Mouse (Mus musculus) hindbrain, embryonic 15.5 days (tissue): Measurements from ENCODE around the gene Gtf2i. TPM values are rescaled to one million over a fixed set of nuclear protein-coding genes. Genes with fewer than 3 reads are reported as not detected.
"Not testable (repeated sequence)": the region's sequence is repeated elsewhere in the genome, so short reads cannot be mapped to it uniquely, and the experiment has no call there.

ENCODE experiments used
- ATAC-seq: fragments of 200-750 bp; cut with Nextera tagmentation; 2 replicates; pipeline ENCODE4 v1.8.0; 2017; ENCODE audit warnings: low read depth, moderate number of reproducible peaks, moderate TSS enrichment; ENCODE audit not compliant: low FRiP score
- H3K27ac ChIP-seq: fragments of 300-500 bp; sonication (generic); replicated peaks from 2 replicates; pipeline ENCODE4 v1.5.1; 2015; ENCODE audit warnings: mild to moderate bottlenecking, inconsistent platforms
- H3K27me3 ChIP-seq: fragments of 300-500 bp; sonication (generic); 2 replicates; pipeline ENCODE4 v1.6.1; 2015; ENCODE audit warnings: control low read depth, inconsistent platforms
- H3K36me3 ChIP-seq: fragments of 300-500 bp; sonication (generic); 2 replicates; pipeline ENCODE4 v1.6.1; 2015; ENCODE audit warnings: control low read depth, inconsistent platforms
- H3K4me1 ChIP-seq: fragments of 300-500 bp; sonication (generic); replicated peaks from 2 replicates; pipeline ENCODE4 v1.6.1; 2015; ENCODE audit warnings: control low read depth, inconsistent platforms
- H3K4me2 ChIP-seq: fragments of 300-500 bp; sonication (generic); 2 replicates; pipeline ENCODE4 v1.6.1; 2015; ENCODE audit warnings: moderate library complexity, mild to moderate bottlenecking, inconsistent platforms
- H3K4me3 ChIP-seq: fragments of 300-500 bp; sonication (generic); 2 replicates; pipeline ENCODE4 v1.5.1; 2015; ENCODE audit warnings: mild to moderate bottlenecking, inconsistent platforms
- H3K9ac ChIP-seq: fragments of 300-500 bp; sonication (generic); 2 replicates; pipeline ENCODE4 v1.6.1; 2015; ENCODE audit warnings: inconsistent platforms
- H3K9me3 ChIP-seq: fragments of 300-500 bp; sonication (generic); 2 replicates; pipeline ENCODE4 v1.6.1; 2016; ENCODE audit warnings: control low read depth, inconsistent platforms
- WGBS: fragments of 180-500 bp; shearing (Covaris S2); methylation state at CpG from one replicate; pipeline ENCODE4 v1.1.7; 2015; 5-methylcytosine and 5-hydroxymethylcytosine counted together
- polyA plus RNA-seq: library from polyadenylated mRNA; unstranded; fragments of >200 nt; fragmentation: Nextera tagmentation; extraction: Ambion mirVana; gene quantifications from 2 replicates; pipeline ENCODE4 v1.2.1, GENCODE M21; 2015

Gtf2i gene
- 145 and 150 TPM in 2 replicates for polyA plus RNA-seq

GRCm38 (mm10) chr5:134314688-134315622, at the start of gene Gtf2i:
TSS of gene Gtf2i (minus strand) at chr5:134314760.
- no peaks in the 10 kb centered on the region for H3K27me3 ChIP-seq
- H3K9me3 ChIP-seq, result no peaks in the 10 kb centered on the region
- peaks cover 43% of the 10 kb centered on the region for H3K4me1 ChIP-seq
- ATAC-seq, result peak; percentile 94
- 0 out of 2 replicates have a peak, but pooled peaks cover under 1% of the 10 kb centered on the region for H3K36me3 ChIP-seq
- WGBS, result under 1% methylated on average over 39 of the region's 40 CpGs
- peak within 1 kb of the TSS; percentile 85 for H3K4me2 ChIP-seq
- H3K4me3 ChIP-seq, result peak within 1 kb of the TSS; percentile 95
- H3K9ac ChIP-seq, result peak within 1 kb of the TSS; percentile 95
- peak within 1 kb of the TSS; percentile 99 for H3K27ac ChIP-seq

GRCm38 (mm10) chr5:134359101-134359500, 44.5 kb upstream of the Gtf2i start:
- Histone ChIP-seq H3K9ac (no peak overlapping the region), H3K4me1 (no peaks in the 10 kb centered on the region), H3K27me3 (no peaks in the 10 kb centered on the region), H3K36me3 (peaks cover 57% of the 10 kb centered on the region), H3K27ac (no peak overlapping the region), H3K4me3 (no peak overlapping the region), H3K4me2 (no peak overlapping the region), H3K9me3 (no peaks in the 10 kb centered on the region)
- WGBS, result 98% methylated on average over 4 of the region's 4 CpGs
- ATAC-seq, result no peak

- H3K4me1 ChIP-seq, H3K9me3 ChIP-seq, H3K27me3 ChIP-seq, ATAC-seq, H3K9ac ChIP-seq, H3K4me3 ChIP-seq, H3K4me2 ChIP-seq, H3K27ac ChIP-seq: not testable (repeated sequence)
- 95% methylated on average over 4 of the region's 4 CpGs for WGBS
- H3K36me3 ChIP-seq, result peaks cover 32% of the 10 kb centered on the region
Observed at GRCm38 (mm10) chr5:134355372-134355771, 40.8 kb upstream of the Gtf2i start.

- H3K27ac ChIP-seq, result no peak overlapping the region
- 78% methylated on average over 4 of the region's 4 CpGs for WGBS
- ATAC-seq, result no peak
- no peak overlapping the region for H3K9ac ChIP-seq
- no peaks in the 10 kb centered on the region for H3K27me3 ChIP-seq
- no peak overlapping the region for H3K4me2 ChIP-seq
- peaks cover 5% of the 10 kb centered on the region; the same call in 1 of the 2 replicates for H3K4me1 ChIP-seq
- no peaks in the 10 kb centered on the region for H3K9me3 ChIP-seq
- H3K36me3 ChIP-seq, result peaks cover 10% of the 10 kb centered on the region
- H3K4me3 ChIP-seq, result no peak overlapping the region
Observed at GRCm38 (mm10) chr5:134353117-134353516, 38.6 kb upstream of the Gtf2i start.

- peaks cover 5% of the 10 kb centered on the region; the same call in 1 of the 2 replicates for H3K4me1 ChIP-seq
- no peak; the same call in 1 of the 2 replicates for ATAC-seq
- no peaks in the 10 kb centered on the region for H3K27me3 ChIP-seq
- H3K27ac ChIP-seq, result no peak overlapping the region
- H3K9me3 ChIP-seq, result no peaks in the 10 kb centered on the region
- no peak overlapping the region for H3K9ac ChIP-seq
- no peak overlapping the region for H3K4me2 ChIP-seq
- H3K36me3 ChIP-seq, result peaks cover 7% of the 10 kb centered on the region
- 78% methylated on average over 3 of the region's 3 CpGs for WGBS
- no peak overlapping the region for H3K4me3 ChIP-seq
Observed at GRCm38 (mm10) chr5:134352527-134353001, 38.0 kb upstream of the Gtf2i start.

- WGBS, result 23% methylated on average over 10 of the region's 10 CpGs
- Histone ChIP-seq H3K9me3 (no peaks in the 10 kb centered on the region), H3K4me1 (peaks cover 5% of the 10 kb centered on the region; the same call in 1 of the 2 replicates), H3K4me2 (peak overlapping the region; percentile 36), H3K27me3 (no peaks in the 10 kb centered on the region), H3K9ac (no peak overlapping the region), H3K27ac (no peak overlapping the region), H3K36me3 (no peaks in the 10 kb centered on the region), H3K4me3 (no peak overlapping the region)
- peak; percentile 79; the same call in 1 of the 2 replicates for ATAC-seq
Observed at GRCm38 (mm10) chr5:134350660-134351059, 36.1 kb upstream of the Gtf2i start.

GRCm38 (mm10) chr5:134347066-134347465, 32.5 kb upstream of the Gtf2i start:
- H3K27me3 ChIP-seq, result no peaks in the 10 kb centered on the region
- H3K9me3 ChIP-seq, result no peaks in the 10 kb centered on the region
- peaks cover 5% of the 10 kb centered on the region; the same call in 1 of the 2 replicates for H3K4me1 ChIP-seq
- no peak overlapping the region for H3K4me2 ChIP-seq
- no peak overlapping the region for H3K9ac ChIP-seq
- WGBS, result 89% methylated on average over 2 of the region's 2 CpGs
- H3K36me3 ChIP-seq, result no peaks in the 10 kb centered on the region
- H3K4me3 ChIP-seq, result no peak overlapping the region
- ATAC-seq, result no peak
- no peak overlapping the region for H3K27ac ChIP-seq

- Histone ChIP-seq H3K4me2 (no peak overlapping the region), H3K36me3 (no peaks in the 10 kb centered on the region), H3K27ac (no peak overlapping the region), H3K9ac (no peak overlapping the region), H3K4me3 (no peak overlapping the region), H3K27me3 (no peaks in the 10 kb centered on the region), H3K9me3 (no peaks in the 10 kb centered on the region), H3K4me1 (peaks cover under 1% of the 10 kb centered on the region; the same call in 1 of the 2 replicates)
- no peak for ATAC-seq
- WGBS, result 89% methylated on average over 9 of the region's 9 CpGs
Observed at GRCm38 (mm10) chr5:134345449-134345848, 30.9 kb upstream of the Gtf2i start.

- H3K4me1 ChIP-seq, result no peaks in the 10 kb centered on the region
- WGBS, result 87% methylated on average over 8 of the region's 8 CpGs
- no peak for ATAC-seq
- H3K27ac ChIP-seq, result no peak overlapping the region
- H3K36me3 ChIP-seq, result no peaks in the 10 kb centered on the region
- no peak overlapping the region for H3K4me2 ChIP-seq
- no peaks in the 10 kb centered on the region for H3K9me3 ChIP-seq
- no peak overlapping the region for H3K9ac ChIP-seq
- no peaks in the 10 kb centered on the region for H3K27me3 ChIP-seq
- H3K4me3 ChIP-seq, result no peak overlapping the region
Observed at GRCm38 (mm10) chr5:134344076-134344475, 29.5 kb upstream of the Gtf2i start.

- ATAC-seq, H3K36me3 ChIP-seq, H3K4me1 ChIP-seq, H3K27ac ChIP-seq, H3K9ac ChIP-seq, H3K27me3 ChIP-seq, H3K9me3 ChIP-seq, H3K4me2 ChIP-seq, H3K4me3 ChIP-seq: not testable (repeated sequence)
- WGBS, result 92% methylated on average over 3 of the region's 4 CpGs
Observed at GRCm38 (mm10) chr5:134343530-134343929, 29.0 kb upstream of the Gtf2i start.

GRCm38 (mm10) chr5:134342503-134343205, 28.1 kb upstream of the Gtf2i start:
- Histone ChIP-seq H3K9me3 (no peaks in the 10 kb centered on the region), H3K4me3 (no peak overlapping the region), H3K9ac (no peak overlapping the region), H3K4me1 (no peaks in the 10 kb centered on the region), H3K27me3 (no peaks in the 10 kb centered on the region), H3K27ac (no peak overlapping the region), H3K4me2 (no peak overlapping the region), H3K36me3 (no peaks in the 10 kb centered on the region)
- no peak for ATAC-seq
- WGBS, result 78% methylated on average over 18 of the region's 18 CpGs

GRCm38 (mm10) chr5:134341721-134342120, 27.2 kb upstream of the Gtf2i start:
- Histone ChIP-seq H3K9me3 (no peaks in the 10 kb centered on the region), H3K27ac (no peak overlapping the region), H3K4me1 (no peaks in the 10 kb centered on the region), H3K36me3 (no peaks in the 10 kb centered on the region), H3K27me3 (no peaks in the 10 kb centered on the region), H3K9ac (no peak overlapping the region), H3K4me2 (no peak overlapping the region), H3K4me3 (no peak overlapping the region)
- no peak for ATAC-seq
- 91% methylated on average over 5 of the region's 5 CpGs for WGBS
